Mouse (Mus musculus): ENCODE data around the gene Cfap58. TPM values are rescaled to one million over a fixed set of nuclear protein-coding genes. Genes with fewer than 3 reads are reported as not detected.

The Cfap58 gene
- not detected in 2 replicates for polyA plus RNA-seq (2014; fragmentation: Nextera tagmentation; extraction: Ambion mirVana)

DNA sequence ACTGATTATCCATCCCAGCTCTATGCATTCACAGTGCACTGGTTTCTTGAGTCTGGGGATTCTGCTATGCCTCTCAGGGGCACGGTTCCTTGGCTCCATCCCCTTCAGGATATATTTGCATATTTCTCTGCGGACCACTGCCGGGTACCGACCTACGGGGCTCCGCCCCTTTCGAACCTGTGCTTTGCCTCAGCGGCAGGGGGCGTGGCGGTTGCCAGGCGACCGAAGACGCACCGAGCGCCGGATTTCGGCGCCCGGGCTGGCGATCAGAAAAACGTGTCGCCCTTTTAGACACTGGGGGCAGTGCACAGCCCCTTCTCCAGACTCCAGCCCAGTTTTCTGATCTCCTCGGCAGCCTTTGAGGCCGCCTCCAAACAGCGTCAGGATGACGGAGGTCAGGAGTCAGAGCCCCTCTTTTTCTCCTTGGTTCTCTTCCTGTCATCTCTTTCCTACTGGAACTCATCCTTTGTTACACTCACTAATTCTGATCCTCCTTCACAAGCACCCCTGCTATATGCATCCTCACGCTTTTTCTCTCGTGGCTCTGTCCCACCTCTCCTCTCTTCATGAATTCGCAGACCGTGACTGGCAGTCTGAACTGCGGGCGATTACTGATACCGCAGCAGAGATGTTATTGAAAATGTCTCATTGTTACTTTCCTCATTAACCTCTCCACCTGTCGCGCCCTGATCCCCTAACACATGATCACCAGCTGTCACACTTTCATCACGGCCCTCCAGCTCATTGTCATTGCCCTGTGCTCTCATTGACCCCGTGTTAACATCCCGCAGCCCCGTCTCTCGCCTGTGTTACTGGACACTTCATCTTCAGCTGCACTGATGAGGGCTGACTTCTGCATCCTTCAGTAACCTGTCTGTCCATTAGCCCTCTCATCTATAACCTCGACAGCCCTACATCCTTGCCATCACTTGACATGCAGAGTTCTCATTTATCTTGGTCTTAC, at the start of gene Cfap58:
Gene Cfap58 (plus strand): TSS at position 233 of the 964 bp plus-strand sequence.
- 7% methylated on average over 41 of the region's 41 CpGs for WGBS
- H3K4me2 ChIP-seq (ENCODE audit: low read length), result peak within 1 kb of the TSS; percentile 85
- H3K36me3 ChIP-seq (ENCODE audit: control insufficient read depth, insufficient read depth, low read length), result no peaks in the 10 kb centered on the region
- peaks cover 12% of the 10 kb centered on the region for H3K27me3 ChIP-seq (replicated peaks; ENCODE audit: control insufficient read depth, insufficient read depth, low read length)
- peak; percentile 82 for ATAC-seq (replicated peaks; ENCODE audit: low FRiP score, low TSS enrichment, low read depth)
- H3K4me3 ChIP-seq (ENCODE audit: low read depth, low read length), result peak within 1 kb of the TSS; percentile 36
- DNase-seq (ENCODE audit: low spot score), result peak; percentile 83
- H3K9me3 ChIP-seq (ENCODE audit: control insufficient read depth, low read length), result no peaks in the 10 kb centered on the region
- H3K9ac ChIP-seq (ENCODE audit: low read length), result no peak within 1 kb of the TSS
- H3K4me1 ChIP-seq (replicated peaks; ENCODE audit: control insufficient read depth, insufficient read depth, low read length), result peaks cover 6% of the 10 kb centered on the region; the same call in 1 of the 2 replicates
- no peak within 1 kb of the TSS for H3K27ac ChIP-seq (ENCODE audit: low read depth)

- Histone ChIP-seq H3K4me3 (ENCODE audit: low read depth, low read length) (no peak overlapping the region), H3K4me1 (replicated peaks; ENCODE audit: control insufficient read depth, insufficient read depth, low read length) (peaks cover 45% of the 10 kb centered on the region), H3K4me2 (ENCODE audit: low read length) (no peak overlapping the region), H3K36me3 (ENCODE audit: control insufficient read depth, insufficient read depth, low read length) (0 out of 2 replicates have a peak, but pooled peaks cover under 1% of the 10 kb centered on the region), H3K9ac (ENCODE audit: low read length) (no peak overlapping the region), H3K9me3 (ENCODE audit: control insufficient read depth, low read length) (no peaks in the 10 kb centered on the region), H3K27me3 (replicated peaks; ENCODE audit: control insufficient read depth, insufficient read depth, low read length) (no peaks in the 10 kb centered on the region), H3K27ac (ENCODE audit: low read depth) (no peak overlapping the region)
- 94% methylated on average over 8 of the region's 8 CpGs for WGBS
- ATAC-seq (replicated peaks; ENCODE audit: low FRiP score, low TSS enrichment, low read depth) (no peak), DNase-seq (ENCODE audit: low spot score) (no peak)
Observed at GRCm38 (mm10) chr19:47888037-47888436, 49.4 kb upstream of the Cfap58 start.

DNA sequence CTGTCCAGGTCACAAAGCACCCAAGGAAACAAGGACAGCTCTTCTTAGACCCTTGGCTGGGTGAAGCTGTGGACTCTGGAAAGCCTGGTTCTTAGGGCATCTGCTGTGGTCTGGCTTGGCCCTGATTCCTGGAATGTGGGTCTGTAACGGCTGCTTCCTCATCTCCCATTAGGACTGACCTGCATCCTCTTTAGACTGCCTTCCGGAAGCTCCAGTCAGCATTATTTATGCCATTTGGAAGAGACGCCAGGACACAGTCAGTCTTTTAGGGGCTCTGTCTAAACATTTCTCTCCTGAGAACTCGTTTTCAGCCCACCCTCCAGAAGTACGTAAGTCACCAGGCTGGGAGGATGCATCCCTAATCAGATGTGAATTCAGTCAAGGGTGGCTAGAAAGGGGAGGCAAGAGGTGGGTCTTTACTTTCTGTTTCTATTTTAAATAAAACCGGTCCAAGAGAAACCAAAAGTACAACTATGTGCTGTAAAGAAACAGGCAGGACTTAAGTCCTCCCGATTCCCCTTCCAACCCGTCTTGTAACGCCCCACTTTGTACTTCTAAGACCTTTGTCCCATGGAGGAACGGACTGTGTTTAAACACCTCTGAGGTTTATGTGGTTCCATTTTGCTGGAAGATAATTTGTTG, 46.9 kb upstream of the Cfap58 start:
- H3K9me3 ChIP-seq (ENCODE audit: control insufficient read depth, low read length), result no peaks in the 10 kb centered on the region
- H3K27ac ChIP-seq (ENCODE audit: low read depth), result peak overlapping the region; percentile 75
- DNase-seq (ENCODE audit: low spot score) (no peak), ATAC-seq (replicated peaks; ENCODE audit: low FRiP score, low TSS enrichment, low read depth) (no peak)
- no peaks in the 10 kb centered on the region for H3K27me3 ChIP-seq (replicated peaks; ENCODE audit: control insufficient read depth, insufficient read depth, low read length)
- H3K4me2 ChIP-seq (ENCODE audit: low read length), result peak overlapping the region; percentile 20
- H3K4me1 ChIP-seq (replicated peaks; ENCODE audit: control insufficient read depth, insufficient read depth, low read length), result peaks cover 41% of the 10 kb centered on the region
- 30% methylated on average over 10 of the region's 10 CpGs for WGBS
- peaks cover 27% of the 10 kb centered on the region for H3K36me3 ChIP-seq (ENCODE audit: control insufficient read depth, insufficient read depth, low read length)
- no peak overlapping the region for H3K4me3 ChIP-seq (ENCODE audit: low read depth, low read length)
- H3K9ac ChIP-seq (ENCODE audit: low read length), result peak overlapping the region; percentile 1; the same call in 1 of the 2 replicates

- H3K4me3 ChIP-seq (ENCODE audit: low read depth, low read length), result no peak overlapping the region
- no peaks in the 10 kb centered on the region for H3K9me3 ChIP-seq (ENCODE audit: control insufficient read depth, low read length)
- ATAC-seq (replicated peaks; ENCODE audit: low FRiP score, low TSS enrichment, low read depth) (peak; percentile 21), DNase-seq (ENCODE audit: low spot score) (no peak)
- 51% methylated on average over 11 of the region's 11 CpGs for WGBS
- no peaks in the 10 kb centered on the region for H3K27me3 ChIP-seq (replicated peaks; ENCODE audit: control insufficient read depth, insufficient read depth, low read length)
- H3K4me2 ChIP-seq (ENCODE audit: low read length), result no peak overlapping the region
- no peak overlapping the region for H3K9ac ChIP-seq (ENCODE audit: low read length)
- peak overlapping the region; percentile 75 for H3K27ac ChIP-seq (ENCODE audit: low read depth)
- peaks cover 38% of the 10 kb centered on the region for H3K36me3 ChIP-seq (ENCODE audit: control insufficient read depth, insufficient read depth, low read length)
- peaks cover 30% of the 10 kb centered on the region for H3K4me1 ChIP-seq (replicated peaks; ENCODE audit: control insufficient read depth, insufficient read depth, low read length)
Observed at GRCm38 (mm10) chr19:47891562-47892312, 45.7 kb upstream of the Cfap58 start.

- Histone ChIP-seq H3K4me2 (ENCODE audit: low read length) (no peak overlapping the region), H3K4me1 (replicated peaks; ENCODE audit: control insufficient read depth, insufficient read depth, low read length) (peaks cover 27% of the 10 kb centered on the region), H3K9ac (ENCODE audit: low read length) (no peak overlapping the region), H3K27me3 (replicated peaks; ENCODE audit: control insufficient read depth, insufficient read depth, low read length) (no peaks in the 10 kb centered on the region), H3K36me3 (ENCODE audit: control insufficient read depth, insufficient read depth, low read length) (peaks cover 47% of the 10 kb centered on the region), H3K4me3 (ENCODE audit: low read depth, low read length) (no peak overlapping the region), H3K9me3 (ENCODE audit: control insufficient read depth, low read length) (no peaks in the 10 kb centered on the region), H3K27ac (ENCODE audit: low read depth) (no peak overlapping the region)
- WGBS, result 91% methylated on average over 6 of the region's 6 CpGs
- ATAC-seq (replicated peaks; ENCODE audit: low FRiP score, low TSS enrichment, low read depth) (no peak), DNase-seq (ENCODE audit: low spot score) (no peak)
Observed at GRCm38 (mm10) chr19:47893092-47893491, 44.4 kb upstream of the Cfap58 start.

GRCm38 (mm10) chr19:47898472-47899079, 38.9 kb upstream of the Cfap58 start:
- Histone ChIP-seq H3K36me3 (ENCODE audit: control insufficient read depth, insufficient read depth, low read length) (peaks cover 47% of the 10 kb centered on the region), H3K27ac (ENCODE audit: low read depth) (no peak overlapping the region), H3K4me3 (ENCODE audit: low read depth, low read length) (no peak overlapping the region), H3K9me3 (ENCODE audit: control insufficient read depth, low read length) (no peaks in the 10 kb centered on the region), H3K9ac (ENCODE audit: low read length) (no peak overlapping the region), H3K4me2 (ENCODE audit: low read length) (no peak overlapping the region), H3K27me3 (replicated peaks; ENCODE audit: control insufficient read depth, insufficient read depth, low read length) (no peaks in the 10 kb centered on the region), H3K4me1 (replicated peaks; ENCODE audit: control insufficient read depth, insufficient read depth, low read length) (peaks cover 15% of the 10 kb centered on the region)
- no peak for ATAC-seq (replicated peaks; ENCODE audit: low FRiP score, low TSS enrichment, low read depth)
- DNase-seq (ENCODE audit: low spot score), result no peak
- WGBS, result 77% methylated on average over 8 of the region's 8 CpGs

DNA sequence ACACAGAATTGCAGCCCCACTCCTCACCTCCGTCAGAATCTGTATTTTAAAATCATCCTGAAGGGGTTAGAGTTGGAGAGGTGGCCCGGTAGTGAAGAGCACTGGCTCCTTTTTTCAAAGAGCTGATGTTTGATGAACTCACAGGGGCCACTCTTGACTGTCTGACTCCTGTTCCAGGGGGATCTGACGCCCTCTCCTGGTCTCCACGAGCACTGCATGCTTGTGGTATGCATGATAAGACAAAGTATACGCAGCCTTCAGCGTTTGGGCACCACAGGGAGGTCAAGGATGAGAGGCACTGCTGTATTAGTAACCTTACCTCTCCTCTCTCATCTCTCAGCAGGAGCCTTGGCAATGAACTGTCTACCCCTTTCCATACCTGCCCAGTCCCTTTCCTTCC, 37.5 kb upstream of the Cfap58 start:
- H3K9me3 ChIP-seq (ENCODE audit: control insufficient read depth, low read length), result no peaks in the 10 kb centered on the region
- H3K36me3 ChIP-seq (ENCODE audit: control insufficient read depth, insufficient read depth, low read length), result peaks cover 32% of the 10 kb centered on the region
- 65% methylated on average over 6 of the region's 6 CpGs for WGBS
- H3K4me3 ChIP-seq (ENCODE audit: low read depth, low read length), result no peak overlapping the region
- no peak for ATAC-seq (replicated peaks; ENCODE audit: low FRiP score, low TSS enrichment, low read depth)
- H3K4me2 ChIP-seq (ENCODE audit: low read length), result no peak overlapping the region
- no peaks in the 10 kb centered on the region for H3K27me3 ChIP-seq (replicated peaks; ENCODE audit: control insufficient read depth, insufficient read depth, low read length)
- H3K27ac ChIP-seq (ENCODE audit: low read depth), result no peak overlapping the region
- H3K9ac ChIP-seq (ENCODE audit: low read length), result no peak overlapping the region
- no peak for DNase-seq (ENCODE audit: low spot score)
- H3K4me1 ChIP-seq (replicated peaks; ENCODE audit: control insufficient read depth, insufficient read depth, low read length), result peaks cover 15% of the 10 kb centered on the region

GRCm38 (mm10) chr19:47900558-47900957, 36.9 kb upstream of the Cfap58 start:
- Histone ChIP-seq H3K4me3 (ENCODE audit: low read depth, low read length) (no peak overlapping the region), H3K4me2 (ENCODE audit: low read length) (no peak overlapping the region), H3K27ac (ENCODE audit: low read depth) (no peak overlapping the region), H3K9me3 (ENCODE audit: control insufficient read depth, low read length) (no peaks in the 10 kb centered on the region), H3K27me3 (replicated peaks; ENCODE audit: control insufficient read depth, insufficient read depth, low read length) (no peaks in the 10 kb centered on the region), H3K36me3 (ENCODE audit: control insufficient read depth, insufficient read depth, low read length) (peaks cover 27% of the 10 kb centered on the region), H3K9ac (ENCODE audit: low read length) (no peak overlapping the region), H3K4me1 (replicated peaks; ENCODE audit: control insufficient read depth, insufficient read depth, low read length) (peaks cover 15% of the 10 kb centered on the region)
- WGBS, result 81% methylated on average over 10 of the region's 10 CpGs
- ATAC-seq (replicated peaks; ENCODE audit: low FRiP score, low TSS enrichment, low read depth) (no peak), DNase-seq (ENCODE audit: low spot score) (no peak)
